Mouse (Mus musculus): Measurements from ENCODE around the gene Hdgfl2. TPM values are rescaled to one million over a fixed set of nuclear protein-coding genes. Genes with fewer than 3 reads are reported as not detected.
A peak's percentile ranks its signal among the peaks of the same experiment; 100 is the strongest.

Hdgfl2 gene
- polyA plus RNA-seq, 1 experiment from 2014 or later: 195 TPM

GRCm38 (mm10) chr17:56110571-56110970 lies 31.1 kb downstream of the Hdgfl2 start:
- 77% methylated on average over 4 of the region's 4 CpGs for WGBS
- Histone ChIP-seq H3K27ac (replicated peaks) (no peak overlapping the region), H3K27me3 (replicated peaks; ENCODE audit: low read depth, poor library complexity, severe bottlenecking) (0 out of 2 replicates have a peak, but pooled peaks cover 4% of the 10 kb centered on the region), H3K36me3 (replicated peaks) (peaks cover 10% of the 10 kb centered on the region; the same call in 1 of the 2 replicates), H3K9me3 (no peaks in the 10 kb centered on the region), H3K4me3 (no peak overlapping the region), H3K4me1 (no peaks in the 10 kb centered on the region)
- no peak for DNase-seq (ENCODE audit: low spot score)

- Histone ChIP-seq H3K4me1 (no peaks in the 10 kb centered on the region), H3K4me3 (no peak overlapping the region), H3K27ac (replicated peaks) (no peak overlapping the region), H3K9me3 (no peaks in the 10 kb centered on the region), H3K36me3 (replicated peaks) (peaks cover 10% of the 10 kb centered on the region; the same call in 1 of the 2 replicates), H3K27me3 (replicated peaks; ENCODE audit: low read depth, poor library complexity, severe bottlenecking) (0 out of 2 replicates have a peak, but pooled peaks cover 8% of the 10 kb centered on the region)
- 43% methylated on average over 1 of the region's 1 CpGs for WGBS
- no peak for DNase-seq (ENCODE audit: low spot score)
Measured at GRCm38 (mm10) chr17:56111021-56111420, 31.6 kb downstream of the Hdgfl2 start.

- peak; percentile 79 for DNase-seq (ENCODE audit: low spot score)
- no peaks in the 10 kb centered on the region for H3K4me1 ChIP-seq
- peaks cover 16% of the 10 kb centered on the region for H3K27me3 ChIP-seq (replicated peaks; ENCODE audit: low read depth, poor library complexity, severe bottlenecking)
- no peak overlapping the region for H3K4me3 ChIP-seq
- peaks cover 9% of the 10 kb centered on the region; the same call in 1 of the 2 replicates for H3K36me3 ChIP-seq (replicated peaks)
- H3K27ac ChIP-seq (replicated peaks): no peak overlapping the region
- 45% methylated on average over 5 of the region's 5 CpGs for WGBS
- no peaks in the 10 kb centered on the region for H3K9me3 ChIP-seq
Measured at GRCm38 (mm10) chr17:56111864-56112263, 32.4 kb downstream of the Hdgfl2 start.

GRCm38 (mm10) chr17:56112743-56113142 lies 33.3 kb downstream of the Hdgfl2 start:
- H3K27ac ChIP-seq (replicated peaks): no peak overlapping the region
- no peak for DNase-seq (ENCODE audit: low spot score)
- no peaks in the 10 kb centered on the region for H3K9me3 ChIP-seq
- peaks cover 24% of the 10 kb centered on the region for H3K27me3 ChIP-seq (replicated peaks; ENCODE audit: low read depth, poor library complexity, severe bottlenecking)
- no peak overlapping the region for H3K4me3 ChIP-seq
- H3K36me3 ChIP-seq (replicated peaks): peaks cover under 1% of the 10 kb centered on the region; the same call in 1 of the 2 replicates
- H3K4me1 ChIP-seq: peaks cover 6% of the 10 kb centered on the region
- WGBS: 67% methylated on average over 3 of the region's 3 CpGs

- no peak for DNase-seq (ENCODE audit: low spot score)
- Histone ChIP-seq H3K4me3 (no peak overlapping the region), H3K36me3 (replicated peaks) (no peaks in the 10 kb centered on the region), H3K27ac (replicated peaks) (no peak overlapping the region), H3K27me3 (replicated peaks; ENCODE audit: low read depth, poor library complexity, severe bottlenecking) (peaks cover 57% of the 10 kb centered on the region), H3K9me3 (no peaks in the 10 kb centered on the region), H3K4me1 (peaks cover 21% of the 10 kb centered on the region)
- 81% methylated on average over 10 of the region's 10 CpGs for WGBS
Measured at GRCm38 (mm10) chr17:56116193-56116592, 36.8 kb downstream of the Hdgfl2 start.

GRCm38 (mm10) chr17:56117251-56117710 lies 37.8 kb downstream of the Hdgfl2 start, which contains the start of gene Plin5:
Plin5 (minus strand) TSS chr17:56117596.
- no peak within 1 kb of the TSS for H3K27ac ChIP-seq (replicated peaks)
- WGBS: 2% methylated on average over 27 of the region's 27 CpGs
- peaks cover 5% of the 10 kb centered on the region for H3K9me3 ChIP-seq
- H3K27me3 ChIP-seq (replicated peaks; ENCODE audit: low read depth, poor library complexity, severe bottlenecking): peaks cover 68% of the 10 kb centered on the region
- peaks cover 21% of the 10 kb centered on the region for H3K4me1 ChIP-seq
- DNase-seq (ENCODE audit: low spot score): peak; percentile 79
- no peaks in the 10 kb centered on the region for H3K36me3 ChIP-seq (replicated peaks)
- peak within 1 kb of the TSS; percentile 52 for H3K4me3 ChIP-seq

- H3K27me3 ChIP-seq (replicated peaks; ENCODE audit: low read depth, poor library complexity, severe bottlenecking): peaks cover 90% of the 10 kb centered on the region
- DNase-seq (ENCODE audit: low spot score): no peak
- no peaks in the 10 kb centered on the region for H3K36me3 ChIP-seq (replicated peaks)
- peaks cover 28% of the 10 kb centered on the region for H3K4me1 ChIP-seq
- peaks cover 16% of the 10 kb centered on the region for H3K9me3 ChIP-seq
- H3K4me3 ChIP-seq: peak overlapping the region; percentile 38; the same call in 1 of the 2 replicates
- no peak overlapping the region for H3K27ac ChIP-seq (replicated peaks)
- WGBS: 45% methylated on average over 12 of the region's 12 CpGs
Measured at GRCm38 (mm10) chr17:56119431-56119830, 40.0 kb downstream of the Hdgfl2 start.

- H3K4me1 ChIP-seq: peaks cover 32% of the 10 kb centered on the region
- 7% methylated on average over 66 of the region's 66 CpGs for WGBS
- DNase-seq (ENCODE audit: low spot score): no peak
- H3K4me3 ChIP-seq: peak overlapping the region; percentile 38
- H3K36me3 ChIP-seq (replicated peaks): no peaks in the 10 kb centered on the region
- peaks cover 16% of the 10 kb centered on the region for H3K9me3 ChIP-seq
- H3K27ac ChIP-seq (replicated peaks): no peak overlapping the region
- peaks cover 98% of the 10 kb centered on the region for H3K27me3 ChIP-seq (replicated peaks; ENCODE audit: low read depth, poor library complexity, severe bottlenecking)
Measured at GRCm38 (mm10) chr17:56119981-56120880, 40.8 kb downstream of the Hdgfl2 start.

GRCm38 (mm10) chr17:56121826-56122225 lies 42.4 kb downstream of the Hdgfl2 start, which contains the start of gene Lrg1:
Lrg1 (minus strand) TSS chr17:56122001.
- Histone ChIP-seq H3K4me3 (no peak within 1 kb of the TSS), H3K9me3 (peaks cover 16% of the 10 kb centered on the region), H3K4me1 (peaks cover 32% of the 10 kb centered on the region), H3K27ac (replicated peaks) (no peak within 1 kb of the TSS), H3K27me3 (replicated peaks; ENCODE audit: low read depth, poor library complexity, severe bottlenecking) (peaks cover 93% of the 10 kb centered on the region), H3K36me3 (replicated peaks) (no peaks in the 10 kb centered on the region)
- 64% methylated on average over 2 of the region's 2 CpGs for WGBS
- DNase-seq (ENCODE audit: low spot score): no peak

GRCm38 (mm10) chr17:56123161-56123560 lies 43.7 kb downstream of the Hdgfl2 start:
- Histone ChIP-seq H3K27ac (replicated peaks) (no peak overlapping the region), H3K27me3 (replicated peaks; ENCODE audit: low read depth, poor library complexity, severe bottlenecking) (peaks cover 85% of the 10 kb centered on the region), H3K36me3 (replicated peaks) (no peaks in the 10 kb centered on the region), H3K9me3 (peaks cover 16% of the 10 kb centered on the region), H3K4me1 (peaks cover 25% of the 10 kb centered on the region), H3K4me3 (no peak overlapping the region)
- DNase-seq (ENCODE audit: low spot score): no peak
- WGBS: 88% methylated on average over 12 of the region's 12 CpGs

- peaks cover 16% of the 10 kb centered on the region for H3K9me3 ChIP-seq
Measured at GRCm38 (mm10) chr17:56123681-56124340, 44.4 kb downstream of the Hdgfl2 start.

More at GRCm38 (mm10) chr17:56123681-56124340, 44.4 kb downstream of the Hdgfl2 start:
- H3K4me3 ChIP-seq: peak overlapping the region; percentile 57
- DNase-seq (ENCODE audit: low spot score): no peak
- peaks cover 79% of the 10 kb centered on the region for H3K27me3 ChIP-seq (replicated peaks; ENCODE audit: low read depth, poor library complexity, severe bottlenecking)
- H3K36me3 ChIP-seq (replicated peaks): no peaks in the 10 kb centered on the region
- H3K4me1 ChIP-seq: peaks cover 25% of the 10 kb centered on the region
- peak overlapping the region; percentile 76; the same call in 1 of the 2 replicates for H3K27ac ChIP-seq (replicated peaks)
- WGBS: 43% methylated on average over 59 of the region's 59 CpGs
